Mouse (Mus musculus) brain, embryonic 14.5 days (tissue): ENCODE measurements at regions not wholly inside any gene's neighbourhood (a gene's known extent, or its start where the extent isn't known, plus 50 kb on each side); places are given as distances from the start of the nearest gene placed in this dataset.

ENCODE experiments used
- CTCF ChIP-seq: fragments of 200-500 bp; IDR thresholded peaks from 2 replicates; pipeline ENCODE4 v1.5.1; 2012; ENCODE audit warnings: inconsistent platforms, mild to moderate bottlenecking, moderate library complexity, borderline replicate concordance; ENCODE audit not compliant: insufficient read depth, insufficient read length; ENCODE audit errors: extremely low read depth
- POLR2A ChIP-seq: fragments of 200-500 bp; IDR thresholded peaks from 2 replicates; pipeline ENCODE4 v1.6.1; 2012; ENCODE audit warnings: mild to moderate bottlenecking, inconsistent platforms, borderline replicate concordance; ENCODE audit not compliant: poor library complexity, insufficient read depth, insufficient read length, severe bottlenecking; ENCODE audit errors: extremely low read depth

DNA sequence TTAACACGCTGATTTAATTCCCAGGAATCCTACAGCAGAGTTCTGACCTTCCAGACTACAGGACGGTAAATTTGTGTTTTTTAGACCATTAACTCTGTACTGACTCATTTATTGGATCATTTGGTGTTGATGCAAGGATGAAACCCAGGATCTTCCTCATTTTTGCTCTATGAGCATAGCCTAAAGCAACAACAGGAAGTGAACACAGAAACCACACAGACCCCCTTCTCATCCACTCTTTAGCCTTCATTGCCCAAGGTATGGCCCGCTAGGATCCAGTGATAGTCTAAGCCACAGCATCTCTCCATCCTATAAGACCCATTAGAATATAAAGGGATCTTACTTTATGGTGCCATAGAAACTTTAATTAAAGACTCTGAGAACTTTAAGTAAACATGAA is 56.5 kb upstream of the Grin2b start:
- no peak for TF ChIP-seq CTCF
- no peak for TF ChIP-seq POLR2A
